Mouse (Mus musculus): ENCODE data around the gene Fth1.

The Fth1 gene

DNA sequence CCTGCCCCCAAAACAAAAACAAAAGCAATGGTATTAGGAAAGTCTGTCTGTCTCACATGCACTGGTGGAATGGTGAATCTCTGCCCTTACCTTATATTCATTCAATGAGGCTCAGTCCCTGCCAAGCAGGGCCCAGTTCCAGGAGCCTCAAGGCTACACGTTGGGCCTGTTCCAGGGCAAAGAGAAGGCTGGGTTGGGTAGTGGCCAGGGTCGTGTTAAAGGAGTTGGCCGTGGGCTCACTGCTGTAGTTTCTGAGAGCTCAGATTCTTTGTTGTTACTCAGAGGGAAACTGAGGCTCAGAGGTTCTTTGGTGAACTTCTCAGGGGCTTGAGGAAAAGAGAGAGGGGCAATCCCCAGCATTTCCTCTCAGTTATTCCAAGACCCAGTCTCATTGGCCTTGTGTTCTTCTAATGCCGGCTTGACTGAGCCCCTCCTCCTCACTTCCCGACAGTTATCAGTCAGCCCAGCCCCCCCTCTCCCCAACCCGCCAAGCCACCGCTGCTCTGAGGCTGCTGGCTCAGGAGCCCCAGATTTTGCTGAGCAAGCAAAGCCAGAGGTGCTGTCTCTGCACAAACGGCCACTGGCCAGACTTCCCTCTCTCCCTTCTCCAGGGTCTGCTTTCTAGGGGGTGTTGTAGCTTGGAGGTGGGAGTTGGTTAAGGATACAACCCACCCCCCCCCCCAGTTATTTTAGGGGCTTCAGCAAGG is 44.9 kb downstream of the Fth1 start:
- peak; percentile 51 for DNase-seq

DNA sequence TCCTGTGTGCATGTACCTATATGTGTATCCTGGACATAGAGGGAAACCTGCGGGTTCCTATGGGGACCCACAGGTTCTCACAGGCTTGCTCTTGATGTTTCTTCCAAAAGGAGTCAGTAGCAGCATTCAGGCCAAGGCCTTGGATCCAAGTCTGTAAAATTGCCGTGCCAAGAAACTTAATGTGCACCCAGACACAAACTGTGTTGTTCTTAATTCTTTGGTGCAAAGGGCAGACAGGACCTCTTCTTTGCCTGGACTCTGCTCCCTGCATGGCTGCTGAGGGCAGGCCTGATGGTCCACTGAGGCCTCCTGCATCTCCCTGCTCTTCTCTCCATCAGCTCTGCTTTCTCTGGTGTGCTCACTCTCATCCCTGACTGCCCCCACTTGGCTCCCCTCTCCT is 49.3 kb downstream of the Fth1 start:
- DNase-seq, result no peak

DNA sequence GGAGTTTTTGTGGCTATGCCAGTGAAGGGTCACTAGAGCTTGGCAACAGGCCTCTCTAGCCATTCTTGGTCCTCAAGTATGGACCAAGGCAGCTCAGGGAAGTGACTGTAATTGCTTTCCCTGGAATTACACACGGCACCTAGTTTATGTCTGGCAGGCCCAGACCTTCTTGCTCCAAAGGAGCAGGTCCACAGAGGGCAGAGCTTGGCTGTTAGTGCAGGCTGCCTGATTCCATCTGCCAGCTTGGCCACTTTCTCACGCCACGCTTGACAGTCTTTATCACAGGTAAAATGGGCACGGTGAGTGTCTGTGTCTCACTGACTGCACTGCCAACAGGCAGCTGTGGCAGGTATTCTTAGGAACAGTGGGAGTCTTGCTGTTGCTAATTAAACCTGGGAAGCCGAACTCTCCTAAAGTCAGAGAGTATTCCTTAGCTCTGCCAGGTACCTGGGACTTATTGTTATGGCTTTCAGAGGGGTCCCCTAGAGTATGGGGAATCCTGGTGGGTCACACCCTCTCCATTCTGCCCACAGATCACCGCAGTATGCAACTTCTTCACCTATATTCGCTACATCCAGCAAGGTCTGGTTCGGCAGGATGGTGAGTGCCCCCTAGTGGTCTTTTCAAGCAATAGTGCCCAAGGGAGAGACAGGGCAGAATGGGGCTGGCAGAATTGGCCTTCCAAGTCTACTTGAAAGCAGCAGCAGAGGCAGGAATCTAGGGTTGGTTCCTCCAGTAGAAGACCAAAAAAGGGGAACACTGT is 53.0 kb downstream of the Fth1 start:
- peak; percentile 71 for DNase-seq

DNA sequence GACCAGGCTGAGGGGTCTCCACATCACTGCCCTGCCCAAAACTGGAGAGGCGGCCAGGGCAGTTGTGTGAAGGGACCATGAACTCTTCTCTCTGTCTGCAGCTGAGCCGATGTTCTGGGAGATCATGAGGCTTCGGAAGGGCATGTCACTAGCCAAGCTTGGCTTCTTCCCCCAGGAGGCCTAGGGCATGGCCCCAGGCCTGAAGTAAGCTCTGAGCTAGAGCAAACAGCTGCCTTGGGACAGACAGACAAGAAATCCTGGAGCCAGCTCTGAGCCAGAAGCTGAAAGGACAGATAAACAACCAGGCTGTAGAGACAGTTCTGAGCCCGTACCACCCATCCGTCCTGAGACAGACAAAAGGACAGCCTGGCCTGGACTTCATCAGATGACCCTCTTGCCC is 54.0 kb downstream of the Fth1 start:
- no peak for DNase-seq

Measured in lung, postnatal 14 days (tissue).